Mouse (Mus musculus): ENCODE results near the gene Cdc42ep4.

The Cdc42ep4 gene

DNA sequence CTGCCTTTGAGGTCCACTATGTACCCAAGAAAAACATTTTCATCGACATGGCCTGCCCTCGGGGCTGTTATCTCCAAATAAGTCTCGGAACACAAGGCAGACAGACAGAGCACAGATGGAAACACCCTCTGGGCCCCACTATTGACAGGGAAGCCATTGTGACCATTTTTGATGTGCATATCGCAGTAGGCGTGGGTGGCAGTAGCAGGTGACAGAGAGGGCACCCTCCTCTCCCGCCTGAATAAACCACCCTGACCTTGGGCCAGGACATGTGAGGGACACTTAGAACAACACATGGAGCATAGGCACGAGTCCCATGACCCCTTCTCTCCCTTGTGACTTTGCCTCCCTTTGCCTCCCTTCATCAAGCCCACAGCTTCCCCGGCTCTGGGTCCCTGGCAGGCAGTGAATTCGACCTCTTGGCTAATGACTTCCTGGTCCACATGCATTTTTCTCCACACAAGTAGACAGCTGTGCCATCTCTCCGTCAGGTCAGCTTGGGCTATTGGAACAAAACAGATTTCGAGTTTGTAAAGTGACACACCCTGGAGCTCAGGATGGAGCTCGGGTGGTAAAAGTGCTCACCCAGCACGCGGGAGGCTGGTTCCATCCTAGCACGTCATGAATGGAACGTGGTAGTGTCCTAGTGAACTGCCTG lies 33.8 kb downstream of the Cdc42ep4 start:
- peak; percentile 91 for DNase-seq

DNA sequence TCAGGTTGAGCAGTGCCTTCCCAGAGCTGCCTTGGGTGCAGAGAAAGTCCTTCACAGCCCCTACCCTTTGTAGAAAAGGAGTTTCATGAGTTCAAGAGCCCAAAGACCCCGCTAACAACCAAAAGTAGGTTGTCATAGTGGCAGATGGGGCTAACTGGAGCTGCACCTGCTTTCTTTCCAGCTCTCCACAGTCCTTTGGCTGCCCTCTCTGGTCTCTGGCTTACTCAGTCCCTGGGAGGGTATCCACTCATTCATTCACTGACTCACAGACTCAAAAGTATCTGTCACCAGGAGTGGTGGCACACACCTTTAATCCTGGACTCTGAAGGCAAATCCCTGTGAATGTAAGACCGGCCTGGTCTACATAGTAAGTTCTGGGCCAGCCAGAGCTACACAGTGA lies 35.5 kb downstream of the Cdc42ep4 start:
- DNase-seq = no peak

DNA sequence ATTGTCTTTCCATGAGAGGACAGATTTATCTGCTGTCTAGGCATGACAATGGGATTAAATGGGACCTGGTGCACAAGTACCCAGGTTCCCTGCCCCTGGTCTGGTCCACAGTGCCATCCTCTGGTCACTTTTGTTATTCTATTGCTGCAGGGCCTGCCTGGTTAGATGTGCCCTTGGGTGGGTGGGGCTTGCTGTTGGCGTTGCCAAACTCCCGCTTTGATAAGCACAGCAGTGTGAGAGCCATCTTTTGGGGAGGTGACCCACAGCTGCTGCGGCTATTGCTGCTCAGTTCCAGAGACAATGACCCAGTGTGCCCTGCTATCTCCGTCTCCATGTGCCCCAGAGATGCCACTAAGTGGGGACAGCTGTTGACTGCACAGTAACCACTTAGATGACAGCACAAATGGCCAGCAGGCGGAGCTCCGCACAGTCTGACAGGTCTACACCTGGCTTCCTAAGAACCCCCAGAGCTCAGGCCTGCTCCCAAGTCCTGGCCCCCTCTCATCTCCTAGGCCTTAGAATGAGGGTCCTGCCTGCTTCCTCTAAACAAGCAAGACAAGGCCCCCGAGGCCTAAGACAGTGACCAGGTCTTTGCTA lies 36.5 kb downstream of the Cdc42ep4 start:
- DNase-seq = no peak

DNA sequence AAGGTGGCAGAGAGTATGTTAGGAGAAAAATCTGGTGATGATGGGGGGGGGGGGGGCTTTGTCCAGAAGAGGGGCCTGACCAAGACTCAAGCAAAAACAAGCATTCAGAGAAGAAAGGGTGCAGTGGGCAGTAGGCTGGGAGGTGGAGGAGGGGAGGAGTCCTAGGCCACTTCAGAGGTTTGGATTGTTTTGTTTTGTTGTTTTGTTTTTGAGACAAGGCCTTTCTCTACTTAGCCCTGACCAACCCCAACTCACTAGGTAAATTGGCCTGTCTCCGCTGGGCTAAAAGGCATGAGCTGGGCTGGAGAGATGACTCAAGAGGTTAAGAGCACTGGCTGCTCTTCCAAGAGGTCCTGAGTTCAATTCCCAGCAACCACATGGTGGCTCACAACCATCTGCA lies 40.6 kb downstream of the Cdc42ep4 start:
- no peak for DNase-seq

DNA sequence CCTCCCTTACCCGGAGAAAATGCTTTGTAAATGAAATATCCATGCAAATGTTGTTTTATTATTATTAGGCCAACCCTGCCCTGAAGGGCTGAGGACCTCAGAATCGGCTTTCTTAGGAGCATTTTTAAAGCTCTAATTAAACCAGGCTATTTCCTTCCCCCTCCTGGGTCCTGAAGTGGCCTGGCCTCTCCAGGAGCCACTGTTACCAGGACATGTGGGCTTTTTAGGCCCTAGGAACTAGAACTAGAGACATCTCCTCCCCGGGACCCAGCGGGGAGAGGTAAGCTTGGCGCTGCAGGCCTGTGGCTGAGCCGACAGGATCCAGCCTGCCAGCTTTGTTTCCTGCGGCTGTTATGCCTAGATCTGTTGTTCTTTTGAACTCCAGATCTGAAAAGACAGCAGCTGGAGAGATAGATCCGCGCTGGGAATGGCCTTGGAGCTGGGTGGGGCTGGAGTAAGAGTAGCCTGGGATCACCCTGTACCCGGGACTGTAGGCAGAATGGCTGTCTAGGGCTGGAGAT lies 41.4 kb downstream of the Cdc42ep4 start:
- DNase-seq = no peak

DNA sequence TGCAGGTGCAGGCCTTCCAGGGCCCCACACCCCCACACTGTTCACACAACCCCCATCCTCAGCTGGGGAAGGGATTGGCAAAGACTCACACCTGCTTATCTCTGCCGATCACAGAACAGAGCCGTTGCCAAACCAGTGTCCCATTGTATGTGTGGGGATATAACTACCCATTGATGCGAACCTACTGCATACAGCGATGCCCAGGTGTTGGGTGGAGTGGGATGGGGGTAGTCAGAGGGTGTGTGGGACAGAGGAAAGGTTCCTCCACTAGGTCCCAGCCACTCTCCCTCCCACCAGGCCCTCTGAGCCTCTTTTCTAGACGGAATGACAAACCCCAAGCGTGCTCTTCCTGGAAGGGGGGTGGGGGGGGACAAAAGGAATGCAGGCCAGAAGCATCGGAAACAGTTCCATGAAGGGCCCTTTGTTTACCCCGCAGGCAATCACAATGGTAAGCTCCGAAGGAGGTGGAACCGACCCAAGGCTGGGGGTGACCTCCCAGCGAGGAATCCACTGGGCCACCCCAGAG lies 41.9 kb downstream of the Cdc42ep4 start, which contains the start of gene Cpsf4l:
Gene Cpsf4l, minus strand, starts transcription at position 287 of the 526 bp plus-strand sequence.
- DNase-seq = no peak

DNA sequence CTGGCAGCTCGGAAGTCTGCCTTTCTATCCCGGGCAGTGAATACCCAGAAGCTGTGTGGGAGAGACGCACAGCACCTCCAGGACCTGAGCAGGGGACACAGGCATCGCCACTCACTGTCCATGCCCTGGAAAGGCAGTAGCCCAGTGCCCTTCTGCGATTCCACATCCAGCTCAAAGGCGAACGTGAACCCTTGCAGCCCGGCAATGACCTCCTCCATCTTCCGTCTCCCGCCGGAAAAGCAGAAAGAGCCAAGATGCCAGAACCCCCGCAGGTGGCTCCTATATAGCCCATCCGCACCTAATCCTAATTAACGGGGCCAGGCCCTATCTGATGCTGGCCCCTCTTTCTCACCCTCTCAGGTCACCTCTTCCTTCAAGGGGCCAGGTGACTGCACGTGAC lies 42.4 kb downstream of the Cdc42ep4 start:
- DNase-seq = no peak

DNA sequence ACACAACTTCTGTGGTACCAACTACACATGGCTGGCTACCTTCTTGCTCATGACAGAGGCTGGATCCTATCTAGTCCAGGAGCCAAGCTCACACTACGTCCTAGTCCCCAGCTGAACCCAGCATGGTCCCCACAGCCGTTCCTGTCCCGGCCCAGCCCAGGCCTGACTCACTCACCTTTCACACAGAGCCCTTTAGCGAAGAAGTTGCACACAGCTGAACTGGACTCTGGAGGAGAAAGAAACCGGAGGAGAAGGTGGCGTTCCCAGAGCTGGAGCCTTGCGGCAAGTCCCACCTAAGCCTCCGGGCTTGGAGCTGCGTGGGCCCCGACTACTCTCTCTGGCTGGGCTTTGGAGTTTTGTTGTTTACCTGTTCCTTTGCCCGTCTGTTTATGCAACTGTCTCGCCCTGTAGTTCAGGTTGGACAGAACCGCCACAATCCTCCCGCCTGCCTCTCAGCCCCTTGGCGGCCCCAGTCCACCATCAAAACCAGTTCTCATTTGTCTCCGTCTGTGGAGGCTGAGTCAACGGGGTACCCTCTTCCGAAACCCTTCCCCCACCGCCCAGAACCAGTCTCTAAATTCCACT lies 43.0 kb downstream of the Cdc42ep4 start:
- no peak for DNase-seq

DNA sequence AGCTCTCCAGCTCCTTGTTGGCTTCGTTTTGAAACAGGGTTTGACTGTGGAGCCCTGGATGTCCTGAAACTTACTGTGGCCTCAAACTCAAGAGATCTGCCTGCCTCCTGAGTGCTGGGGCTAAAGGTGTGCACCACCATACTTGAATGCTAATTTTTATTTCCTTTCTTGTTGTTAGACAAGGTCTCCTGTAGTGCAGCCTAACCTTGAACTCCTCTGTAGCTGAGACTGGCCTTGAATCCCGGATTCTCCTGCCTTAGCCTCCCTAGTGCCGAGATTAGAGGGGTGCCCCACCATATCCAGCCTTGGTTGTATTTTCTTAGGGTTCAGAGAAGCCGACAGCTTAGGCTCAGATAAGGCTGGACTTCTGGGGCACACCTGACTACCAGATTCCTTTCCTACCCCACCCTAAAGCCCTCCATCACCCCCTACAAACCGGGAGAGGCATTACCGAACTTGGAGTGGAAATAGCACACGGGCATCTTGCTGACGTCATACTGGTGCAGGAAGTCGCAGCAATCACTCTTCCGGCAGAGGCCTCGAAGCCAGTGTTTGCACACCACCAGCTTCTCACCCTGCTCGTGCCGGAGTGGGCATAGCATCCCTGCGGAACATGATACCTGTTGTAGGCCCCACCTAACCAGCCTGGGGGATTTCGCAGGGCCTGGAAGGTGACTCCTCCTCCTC lies 45.6 kb downstream of the Cdc42ep4 start:
- no peak for DNase-seq

DNA sequence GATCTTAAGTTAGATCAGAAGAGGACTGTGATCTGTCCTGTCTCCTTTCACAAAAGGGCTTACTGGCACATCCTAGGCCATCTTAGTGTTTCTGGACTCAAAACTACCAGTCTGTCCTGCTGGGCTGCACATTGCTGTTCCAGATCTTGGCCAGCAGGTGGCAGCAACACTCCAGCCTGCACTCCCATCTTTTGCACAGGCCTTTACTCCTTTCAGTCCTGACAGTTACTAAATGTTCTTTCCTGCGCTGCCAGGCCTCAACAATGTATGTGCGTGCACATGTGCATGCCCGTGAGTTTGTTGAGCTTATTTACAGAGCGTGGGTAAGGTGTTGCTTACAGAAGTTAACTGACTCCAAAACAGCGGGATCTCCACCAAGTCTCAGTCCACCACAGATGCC lies 47.9 kb downstream of the Cdc42ep4 start:
- DNase-seq = peak; percentile 96

DNA sequence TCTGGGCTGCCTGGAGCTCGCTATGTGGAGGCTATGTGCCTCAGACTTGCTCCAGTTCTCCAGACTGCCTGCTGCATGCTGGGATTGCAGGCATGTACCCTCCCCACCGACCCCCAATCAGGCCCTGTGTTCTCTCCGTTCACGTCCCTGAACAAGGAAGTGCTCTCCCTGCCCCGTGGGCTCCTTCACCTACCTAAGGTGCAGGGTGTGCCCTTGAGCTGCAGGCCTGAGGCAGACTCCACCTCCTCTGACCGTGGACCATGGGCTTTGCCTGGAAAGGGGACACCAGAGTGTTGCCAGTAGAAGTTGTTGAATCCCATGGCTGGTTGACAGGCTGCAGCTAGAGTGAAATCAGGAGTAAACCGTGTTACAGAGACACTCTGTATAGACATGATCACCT lies 52.0 kb downstream of the Cdc42ep4 start:
- no peak for DNase-seq

DNA sequence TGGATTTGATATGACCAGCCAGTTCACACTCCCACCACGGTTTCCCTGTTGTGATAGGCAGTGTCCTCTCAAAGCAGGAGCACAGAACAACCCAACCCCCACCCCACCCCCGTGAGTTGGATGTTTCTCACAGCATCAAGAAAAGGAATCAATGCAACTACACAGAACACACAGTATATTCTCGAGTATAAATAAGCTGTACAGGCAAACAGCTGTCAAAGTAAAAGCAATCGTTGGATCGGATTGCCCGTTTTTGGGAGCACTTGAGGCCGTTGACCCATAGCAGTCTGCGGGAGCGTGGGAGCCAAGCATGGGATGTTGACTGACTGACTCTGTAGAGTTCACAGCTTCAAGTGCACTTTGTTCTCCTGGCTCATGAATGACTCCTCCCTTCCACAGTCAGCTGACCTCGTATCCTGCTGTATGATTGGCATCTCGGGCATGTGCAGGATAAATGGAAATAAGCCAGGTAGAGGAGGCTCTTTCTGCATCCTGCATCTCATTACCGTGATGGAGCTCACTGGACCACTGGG lies 53.6 kb downstream of the Cdc42ep4 start:
- peak; percentile 97 for DNase-seq

DNA sequence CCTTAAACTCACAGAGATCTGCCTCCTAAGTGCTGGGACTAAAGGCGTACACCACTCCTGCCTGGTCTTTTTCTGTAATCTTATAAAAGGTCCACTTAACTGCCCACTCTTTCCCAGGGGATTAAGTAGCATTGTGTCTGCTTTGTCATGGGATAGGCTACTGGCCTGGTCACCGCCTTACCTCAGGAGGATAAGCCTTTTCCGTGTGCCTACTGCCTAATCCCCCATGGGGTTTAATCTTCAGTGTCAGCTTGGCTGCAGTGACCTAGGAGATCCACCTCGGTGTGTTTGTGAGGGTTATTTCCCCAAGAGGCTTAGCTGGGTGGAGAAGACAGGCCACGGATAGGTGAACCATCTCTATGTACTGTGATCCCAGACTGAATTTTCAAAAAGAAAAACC lies 54.1 kb downstream of the Cdc42ep4 start:
- DNase-seq = no peak

DNA sequence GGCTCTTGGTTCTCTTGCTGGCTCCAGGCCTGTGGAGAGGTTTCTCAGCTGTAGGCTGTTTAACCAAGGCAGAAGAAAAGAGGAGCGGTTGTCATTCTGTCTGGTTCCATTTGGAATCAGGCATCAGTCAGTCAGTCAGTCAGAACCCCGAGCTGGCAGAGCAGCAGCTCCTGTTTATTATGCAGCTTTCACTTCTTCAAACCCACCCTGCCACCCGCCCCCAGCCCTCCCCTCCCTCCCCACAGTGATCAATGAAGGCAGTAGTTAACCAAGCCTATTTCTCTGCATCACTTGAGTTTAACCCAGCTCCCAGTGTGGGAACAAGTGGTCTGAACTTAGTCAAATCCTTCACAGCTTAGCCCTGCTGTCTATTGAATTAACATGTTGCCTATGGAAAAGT lies 59.8 kb downstream of the Cdc42ep4 start:
- no peak for DNase-seq

DNA sequence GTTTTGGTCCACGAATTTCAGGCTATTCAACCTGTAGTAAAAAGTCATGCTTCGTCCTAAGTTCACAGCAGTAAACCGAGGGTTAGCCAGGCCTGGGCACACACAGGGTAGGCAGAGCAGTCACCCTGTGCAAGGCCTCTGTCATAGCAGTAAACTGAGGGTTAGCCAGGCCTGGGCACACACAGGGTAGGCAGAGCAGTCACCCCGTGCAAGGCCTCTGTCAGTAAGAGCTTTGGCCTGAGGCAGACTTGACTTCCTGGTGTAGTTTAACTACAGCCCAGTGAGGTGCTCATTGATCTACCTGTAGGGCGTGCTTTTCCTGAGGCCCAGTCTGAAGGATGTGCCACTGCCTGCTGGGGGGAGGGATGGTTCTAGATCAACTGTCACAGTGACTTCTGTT lies 60.4 kb downstream of the Cdc42ep4 start:
- DNase-seq = peak; percentile 90

DNA sequence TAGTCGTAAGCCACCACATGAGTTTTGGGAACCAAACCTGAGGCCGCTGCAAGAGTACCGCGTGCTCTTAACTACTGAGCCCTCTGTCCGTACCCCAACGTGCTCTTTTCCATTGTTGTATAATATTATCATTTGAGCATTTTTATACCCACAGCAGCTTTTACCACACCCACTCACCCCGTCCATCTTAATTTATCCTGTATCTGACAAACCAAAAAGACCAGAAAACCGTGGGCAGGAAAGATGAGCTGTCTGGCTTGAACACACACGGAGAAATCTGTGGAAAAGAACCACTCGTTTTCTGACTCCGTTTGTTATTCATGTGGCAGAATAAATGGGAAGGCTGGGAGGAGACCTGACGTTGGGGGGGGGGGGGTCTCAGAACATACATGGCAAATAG lies 61.2 kb downstream of the Cdc42ep4 start:
- no peak for DNase-seq

DNA sequence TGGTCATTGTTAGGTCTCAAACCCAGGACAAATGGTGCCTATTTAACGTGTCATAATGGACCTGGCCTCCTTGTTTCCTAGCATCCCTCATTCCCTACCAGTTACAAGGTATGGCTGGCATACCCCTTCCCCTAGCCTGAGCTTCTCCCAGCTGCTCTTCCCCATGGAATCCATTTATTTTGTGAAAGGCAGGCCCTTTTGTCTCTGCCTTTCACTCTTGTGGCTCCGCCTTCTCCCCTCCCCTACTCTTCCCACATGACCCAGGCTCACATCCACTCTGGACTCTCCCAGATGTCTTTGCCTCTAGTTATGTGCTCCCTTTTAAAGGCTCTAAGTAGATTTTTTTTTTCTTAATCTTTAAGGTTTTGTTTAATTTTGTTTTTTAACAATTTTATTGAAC lies 64.7 kb downstream of the Cdc42ep4 start:
- no peak for DNase-seq

DNA sequence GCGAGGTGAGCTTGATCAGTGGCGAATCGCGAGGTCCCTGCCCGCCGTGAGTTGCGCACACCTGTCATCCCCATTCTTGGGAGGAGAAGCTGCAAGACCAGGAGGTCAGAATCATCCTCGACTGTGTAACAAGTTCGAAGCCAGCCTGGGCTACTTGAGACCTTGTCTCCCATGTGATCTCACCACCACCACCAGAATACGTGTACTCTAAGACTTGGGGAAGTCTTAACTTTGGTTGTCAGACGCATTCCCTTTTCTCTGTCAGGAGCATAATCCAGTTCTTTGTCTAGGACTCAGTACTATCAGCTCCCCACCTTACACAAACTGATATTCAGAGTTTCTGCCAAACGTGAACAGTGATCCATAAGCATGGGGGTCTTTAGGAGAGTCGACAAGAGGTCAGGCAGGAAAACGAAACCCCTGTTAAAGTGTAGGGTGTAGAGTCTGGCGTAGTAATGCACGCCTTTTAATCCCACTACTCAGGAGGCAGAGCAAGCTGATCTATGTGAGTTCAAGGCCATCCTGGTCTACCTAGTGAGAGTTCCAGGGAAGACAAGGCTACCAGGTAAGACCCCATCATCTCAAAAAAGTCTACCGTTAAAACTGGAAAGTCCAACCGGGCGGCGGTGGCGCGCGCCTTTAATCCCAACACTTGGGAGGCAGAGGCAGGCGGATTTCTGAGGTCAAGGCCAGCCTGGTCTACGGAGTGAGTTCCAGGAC lies 66.8 kb downstream of the Cdc42ep4 start:
- DNase-seq = peak; percentile 87

DNA sequence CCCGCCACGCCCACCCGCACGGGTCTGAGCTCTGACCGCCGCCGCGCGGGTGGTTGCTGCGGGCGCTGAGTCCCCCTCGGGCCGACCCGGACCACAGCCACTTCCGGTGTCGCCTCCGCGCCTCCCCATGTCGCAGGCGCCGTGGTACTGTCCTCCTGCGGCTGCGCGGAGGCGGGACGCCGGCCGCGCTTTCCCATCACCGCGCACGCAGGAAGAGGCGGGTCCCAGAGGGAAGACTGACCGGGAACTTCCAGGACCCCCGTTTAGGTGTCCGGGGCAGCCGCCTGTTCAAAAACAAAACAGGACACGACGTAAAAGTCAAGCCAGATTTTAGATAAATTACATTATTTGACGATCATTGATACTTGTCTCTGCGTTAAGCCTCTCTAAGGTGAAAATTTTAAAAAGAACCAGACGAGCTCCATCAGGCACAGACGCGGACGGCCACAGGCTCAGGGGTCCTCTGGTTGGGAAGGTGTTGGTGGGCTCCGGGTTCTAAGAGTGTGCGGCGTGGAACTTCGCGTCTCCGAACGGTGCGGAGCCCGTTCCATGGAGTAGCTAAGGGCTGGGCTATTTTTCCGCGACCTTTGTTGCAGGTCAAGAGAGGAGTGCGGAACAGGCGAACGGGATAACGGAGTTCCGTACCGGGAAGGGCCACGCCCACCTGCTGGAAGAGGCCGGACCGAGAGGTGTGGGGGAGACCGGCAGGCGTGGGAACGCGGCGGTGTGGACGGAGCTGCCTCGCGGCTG lies 67.5 kb downstream of the Cdc42ep4 start, which contains the start of the genes Fam104a and D11Wsu47e:
Gene Fam104a, minus strand, starts transcription at position 199 of the 750 bp plus-strand sequence.
Gene D11Wsu47e, plus strand, starts transcription at position 456 of the 750 bp plus-strand sequence.
- peak; percentile 100 for DNase-seq

DNA sequence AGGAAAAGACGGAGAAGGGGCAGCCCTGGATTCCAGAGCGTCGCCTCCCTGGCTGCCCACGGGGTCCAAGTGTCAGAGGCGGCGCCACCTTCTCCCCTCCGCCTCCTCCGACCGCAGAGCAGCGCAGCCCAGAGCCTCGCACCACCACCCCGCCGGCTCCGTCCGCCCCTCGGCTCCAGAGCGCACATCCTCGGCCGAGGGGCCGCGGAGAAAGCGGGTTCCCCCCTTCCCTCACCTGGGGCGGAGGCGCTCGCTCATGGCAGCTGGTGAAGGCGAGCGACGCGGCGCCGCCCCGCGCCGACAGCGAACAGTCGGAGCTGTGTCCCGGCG lies 68.1 kb downstream of the Cdc42ep4 start:
- no peak for DNase-seq

DNA sequence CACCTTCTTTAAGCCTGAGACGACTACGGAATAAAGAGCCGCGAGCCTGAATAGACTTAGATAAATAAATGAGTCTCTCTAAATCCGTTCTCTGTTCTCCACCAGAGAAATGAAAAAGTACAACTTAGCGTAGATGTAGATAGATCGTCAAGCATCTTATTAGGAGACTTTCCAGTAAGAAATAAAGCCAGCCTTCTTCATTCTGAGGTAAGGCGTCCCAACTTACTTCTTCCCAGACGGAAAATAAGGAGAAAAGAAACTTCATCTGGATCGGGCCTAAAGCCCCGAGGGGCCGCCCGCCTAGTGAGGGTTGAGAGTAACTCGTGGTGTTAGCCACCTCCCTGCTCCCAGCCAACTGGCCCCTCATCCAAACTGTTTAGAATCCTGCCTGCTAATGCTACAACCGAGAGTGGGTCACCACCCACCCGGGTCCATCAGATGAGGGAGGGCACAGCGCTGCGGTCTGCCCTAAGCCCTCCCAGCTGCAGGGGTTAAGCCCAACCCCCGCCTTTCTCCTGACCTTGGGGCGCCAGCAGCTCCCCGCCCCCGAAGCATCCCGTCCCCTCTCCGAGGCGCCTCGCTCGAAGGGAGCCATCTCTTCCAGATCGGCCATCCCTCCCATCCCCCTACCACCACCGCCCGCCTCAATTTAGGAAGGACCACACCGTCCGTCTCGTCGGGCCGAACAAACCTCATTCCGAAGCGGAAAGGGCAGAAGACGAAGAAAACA lies 68.6 kb downstream of the Cdc42ep4 start:
- DNase-seq = peak; percentile 96
